Mouse (Mus musculus) 3134 (cell line): Measurements from ENCODE around the gene Maml1.

ENCODE experiments used
- DNase-seq: peaks from one replicate; pipeline ENCODE4 v3.0.0-alpha.2; 2011; ENCODE audit warnings: low spot score; ENCODE audit not compliant: insufficient read length; ENCODE audit errors: extremely low read depth

Gene Maml1

GRCm38 (mm10) chr11:50243926-50244325 is 48.2 kb downstream of the Maml1 start:
- no peak for DNase-seq

GRCm38 (mm10) chr11:50240235-50240911 is 51.7 kb downstream of the Maml1 start:
- no peak for DNase-seq

- DNase-seq, result no peak
Observed at GRCm38 (mm10) chr11:50238821-50239791, 53.0 kb downstream of the Maml1 start.

- no peak for DNase-seq
Observed at GRCm38 (mm10) chr11:50238324-50238723, 53.8 kb downstream of the Maml1 start, which contains the start of gene Ltc4s. Gene Ltc4s (minus strand): TSS chr11:50238616.

- DNase-seq, result no peak
Observed at GRCm38 (mm10) chr11:50236937-50237835, 54.9 kb downstream of the Maml1 start.

GRCm38 (mm10) chr11:50236540-50236936 is 55.6 kb downstream of the Maml1 start:
- no peak for DNase-seq

GRCm38 (mm10) chr11:50234606-50235005 is 57.5 kb downstream of the Maml1 start:
- DNase-seq, result no peak

GRCm38 (mm10) chr11:50233993-50234392 is 58.1 kb downstream of the Maml1 start:
- no peak for DNase-seq

GRCm38 (mm10) chr11:50233022-50233421 is 59.1 kb downstream of the Maml1 start:
- no peak for DNase-seq

GRCm38 (mm10) chr11:50231411-50231810 is 60.7 kb downstream of the Maml1 start:
- peak; percentile 65 for DNase-seq

GRCm38 (mm10) chr11:50230481-50231304 is 61.4 kb downstream of the Maml1 start:
- DNase-seq, result no peak

- no peak for DNase-seq
Observed at GRCm38 (mm10) chr11:50229252-50229910, 62.7 kb downstream of the Maml1 start.

GRCm38 (mm10) chr11:50228772-50229171 is 63.3 kb downstream of the Maml1 start:
- DNase-seq, result no peak

- no peak for DNase-seq
Observed at GRCm38 (mm10) chr11:50227736-50228135, 64.4 kb downstream of the Maml1 start.

GRCm38 (mm10) chr11:50227226-50227625 is 64.9 kb downstream of the Maml1 start:
- DNase-seq, result no peak

GRCm38 (mm10) chr11:50226406-50226805 is 65.7 kb downstream of the Maml1 start:
- DNase-seq, result no peak

- peak; percentile 77 for DNase-seq
Observed at GRCm38 (mm10) chr11:50225611-50226378, 66.3 kb downstream of the Maml1 start.
